Mouse (Mus musculus) cerebellum, adult 9-10 months (tissue): ENCODE measurements around the gene Cish.

Experiments
- DNase-seq: peaks from one replicate; pipeline ENCODE4 v3.0.0; 2022

Gene Cish

DNA sequence AAGGTAGTCTGAATTCAATTTTAAA, at the start of gene Cish:
Cish (plus strand) TSS at position 11 of the 25 bp plus-strand sequence.
- no peak for DNase-seq

DNA sequence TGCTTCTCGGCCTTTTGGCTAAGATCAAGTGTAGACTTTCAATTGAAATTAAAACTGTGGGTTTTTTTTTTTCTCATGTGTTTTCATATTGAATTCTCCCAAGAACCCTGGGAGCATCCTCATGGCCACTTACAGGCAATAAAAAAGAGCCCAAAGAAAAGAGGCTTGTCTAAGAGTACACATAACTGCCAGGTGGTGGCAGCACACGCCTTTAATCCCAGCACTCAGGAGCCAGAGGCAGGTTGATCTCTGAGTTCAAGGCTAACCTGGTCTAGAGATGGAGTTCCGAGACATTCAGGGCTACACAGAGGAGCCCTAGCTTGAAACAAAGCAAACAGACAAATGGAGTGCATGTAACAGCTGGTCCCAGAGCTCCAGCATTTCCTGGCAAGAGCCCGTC, 49.7 kb upstream of the Cish start:
- DNase-seq, result peak; percentile 61

DNA sequence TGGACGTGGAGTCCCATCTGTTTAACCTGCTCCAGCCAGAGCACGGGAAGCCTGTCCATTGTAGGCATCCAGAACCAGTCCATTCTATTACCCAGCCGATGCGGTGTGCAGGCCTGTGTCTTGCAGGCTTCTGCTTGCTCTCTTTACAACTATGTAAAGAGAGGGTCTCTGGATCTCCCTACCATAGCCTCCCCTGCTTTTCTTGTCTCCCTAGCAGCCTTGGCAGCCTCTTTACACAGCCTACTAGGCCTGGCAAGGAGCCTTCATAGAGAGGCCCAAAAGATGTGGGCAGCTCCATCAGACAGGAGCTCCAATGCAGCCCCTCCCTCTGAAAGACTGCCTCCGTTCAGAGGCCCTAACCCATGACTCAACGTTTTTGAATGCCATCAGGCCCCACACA, 46.7 kb upstream of the Cish start:
- DNase-seq, result no peak

DNA sequence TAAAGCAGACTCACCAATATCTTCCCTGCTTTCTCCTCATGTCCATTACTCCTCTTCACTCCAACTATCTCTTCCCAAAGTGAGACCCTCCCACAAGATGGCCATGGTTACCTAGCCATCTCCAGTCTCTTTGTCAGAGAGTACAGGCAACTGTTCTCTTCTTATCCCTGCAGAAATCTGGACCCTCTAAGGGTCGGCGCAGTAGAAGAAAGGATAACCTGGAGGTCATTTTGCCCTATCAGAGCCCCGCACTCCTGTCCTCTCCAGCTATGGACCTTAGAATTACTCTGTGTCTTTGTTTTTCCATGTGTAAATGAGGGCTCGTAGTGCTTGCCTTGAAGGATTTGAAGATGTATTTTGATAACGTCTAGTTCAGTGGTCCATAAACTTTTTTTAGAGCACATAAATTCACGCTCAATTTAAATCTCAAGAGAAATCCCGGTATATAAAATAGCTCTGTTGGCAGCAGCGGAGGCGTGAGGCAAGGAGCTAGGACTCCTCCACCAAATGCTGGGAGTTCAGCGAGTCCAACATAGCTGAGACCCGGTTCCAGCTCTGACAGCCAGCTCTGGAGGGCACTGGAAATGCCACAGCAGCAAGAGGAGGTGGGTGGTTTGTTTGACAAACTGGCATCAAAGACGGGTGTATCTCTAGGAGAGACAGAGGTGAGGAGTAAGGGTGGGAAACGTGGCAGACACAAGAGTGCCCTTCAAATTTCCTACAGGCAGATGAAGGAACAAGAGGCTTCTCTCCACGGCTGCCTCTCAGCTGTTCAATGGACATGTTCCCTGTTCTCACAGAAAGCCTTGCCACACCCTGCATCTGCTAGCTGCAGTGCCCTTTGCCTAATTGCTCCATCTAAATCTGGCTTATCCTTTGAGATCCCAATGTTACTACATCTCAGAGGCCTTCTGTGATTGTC, 45.1 kb upstream of the Cish start:
- no peak for DNase-seq

DNA sequence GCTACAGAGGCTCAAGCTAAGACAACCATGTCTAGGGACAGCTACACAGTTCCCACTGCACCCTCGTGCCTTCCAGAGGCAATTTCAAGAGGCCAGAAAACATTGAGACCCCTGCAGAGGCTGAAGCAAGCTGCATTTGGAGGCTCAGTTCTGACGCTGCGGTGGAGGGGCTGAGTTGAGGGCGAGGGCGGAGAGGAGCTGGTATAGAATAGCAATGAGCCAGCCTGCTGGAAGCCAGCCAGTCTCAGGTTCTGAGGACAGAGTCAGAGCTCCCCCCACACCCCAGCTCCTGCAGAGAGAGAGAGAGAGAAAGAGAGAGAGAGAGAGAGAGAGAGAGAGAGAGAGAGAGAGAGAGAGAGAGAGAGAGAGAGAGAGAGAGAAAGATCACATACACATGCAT, 43.7 kb upstream of the Cish start:
- no peak for DNase-seq

DNA sequence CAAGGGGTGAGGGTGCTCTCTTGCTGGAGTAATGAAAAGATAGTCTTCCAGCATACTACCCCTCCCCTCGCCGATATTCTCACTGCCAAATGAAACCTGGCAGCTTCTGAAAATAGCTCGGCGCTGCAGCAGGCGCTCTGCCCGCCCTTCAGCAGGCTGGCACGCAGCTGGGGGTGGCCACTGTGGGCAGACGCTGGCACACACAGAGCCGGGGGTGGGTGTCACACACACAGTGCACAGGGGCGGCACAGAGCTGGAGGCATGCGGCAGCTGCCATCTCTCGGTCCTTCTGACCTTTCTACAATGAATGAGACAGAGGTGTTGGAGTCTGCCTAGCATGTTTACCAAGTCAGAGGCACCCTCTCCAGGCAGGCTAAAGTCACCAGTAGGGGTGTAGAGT, 41.4 kb upstream of the Cish start:
- DNase-seq, result peak; percentile 87

DNA sequence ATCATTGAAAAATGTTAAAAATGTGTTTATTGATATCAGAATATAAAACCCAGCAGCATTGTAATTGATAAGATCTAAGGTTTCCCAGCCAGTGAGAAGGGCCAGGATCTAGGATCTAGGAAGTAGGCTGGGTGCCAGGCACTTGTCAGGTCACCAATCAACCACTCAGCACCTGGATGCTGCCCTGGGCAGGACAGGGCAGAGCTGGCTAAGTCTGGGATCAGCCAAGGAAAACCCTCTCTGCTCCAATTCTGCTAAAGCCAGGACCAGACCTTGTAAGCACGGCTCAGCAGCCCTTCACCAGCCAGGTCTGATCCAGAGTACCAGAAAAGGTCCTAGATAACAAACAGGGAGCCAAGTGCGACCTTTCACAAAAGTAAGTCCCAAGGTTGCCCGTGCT, 40.9 kb upstream of the Cish start:
- no peak for DNase-seq

DNA sequence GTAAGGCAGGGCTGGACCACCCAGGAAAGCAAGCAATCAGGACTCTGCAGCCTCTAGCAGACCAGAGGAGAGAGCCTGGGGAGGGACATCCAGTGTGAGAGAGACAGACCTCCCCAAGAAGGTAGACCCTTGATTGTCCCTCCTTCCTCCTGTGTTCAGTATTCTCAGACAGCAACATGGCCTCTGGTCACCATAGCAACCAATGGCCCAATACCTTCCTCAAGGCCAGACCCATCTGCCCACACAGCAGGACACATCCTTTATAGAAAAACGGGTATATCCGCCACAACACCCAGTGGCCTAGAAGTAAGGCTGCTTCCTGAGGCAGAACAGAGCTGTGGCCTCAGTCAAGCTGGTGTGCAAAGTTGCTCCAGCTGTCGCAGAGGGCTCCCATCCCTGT, 40.2 kb upstream of the Cish start:
- DNase-seq, result peak; percentile 81

DNA sequence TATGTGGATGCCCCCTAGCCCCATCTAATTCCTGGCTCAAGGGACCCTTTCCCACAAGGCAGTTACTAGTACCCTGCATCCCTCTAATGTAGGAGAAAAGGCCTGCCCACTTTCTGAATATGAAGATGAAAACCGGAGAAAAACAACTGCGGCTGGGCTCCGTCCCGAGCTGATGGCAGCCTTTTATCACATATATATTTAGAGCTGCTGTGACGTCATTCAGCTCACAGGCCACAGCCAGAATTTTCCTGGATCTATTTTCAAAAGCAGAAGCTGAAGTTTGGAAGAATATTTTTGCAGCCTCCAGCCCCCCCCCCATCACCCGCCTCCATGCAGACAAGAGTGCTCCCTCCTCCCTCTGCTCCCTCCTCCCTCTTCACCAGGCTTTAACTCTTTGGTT, 36.3 kb upstream of the Cish start:
- DNase-seq, result no peak

DNA sequence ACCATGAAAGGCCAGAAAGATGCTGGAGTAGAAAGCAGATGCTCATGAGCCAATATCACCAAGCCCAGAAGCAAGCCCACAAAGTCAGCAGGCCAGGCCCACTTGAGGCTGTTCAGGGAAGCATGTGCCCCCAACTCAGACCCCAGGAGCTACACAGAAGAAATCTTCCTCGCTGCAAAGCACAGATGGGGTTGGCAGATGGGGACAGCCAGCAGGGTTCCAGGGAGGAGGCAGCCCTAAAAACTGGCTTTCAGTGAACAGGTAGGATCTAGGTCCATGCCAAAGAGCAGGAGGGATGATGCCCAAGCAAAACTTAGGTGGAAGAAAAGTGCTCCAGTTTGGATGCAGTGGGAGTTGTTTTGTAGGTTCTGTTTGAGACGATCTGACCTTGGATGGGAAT, 35.4 kb upstream of the Cish start:
- peak; percentile 82 for DNase-seq

DNA sequence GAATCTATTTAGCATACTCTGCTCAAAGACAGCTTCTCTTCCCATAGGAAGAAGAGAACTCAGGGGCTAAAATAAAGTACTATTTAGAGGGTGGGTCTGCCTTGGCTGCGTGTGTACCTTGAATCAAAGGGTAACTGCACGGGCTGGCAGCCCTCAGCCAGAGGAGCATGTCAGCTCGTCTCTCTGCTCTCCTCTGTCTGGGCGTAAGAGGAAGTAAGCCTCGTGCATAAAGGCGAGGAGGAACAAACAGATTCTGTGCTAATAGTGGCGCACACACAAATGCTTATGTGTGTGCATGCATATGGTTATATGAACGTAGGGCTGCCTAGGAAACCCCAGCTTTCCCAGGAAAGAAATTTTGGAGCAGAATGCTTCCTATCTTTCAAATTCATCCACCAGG, 35.0 kb upstream of the Cish start:
- no peak for DNase-seq

DNA sequence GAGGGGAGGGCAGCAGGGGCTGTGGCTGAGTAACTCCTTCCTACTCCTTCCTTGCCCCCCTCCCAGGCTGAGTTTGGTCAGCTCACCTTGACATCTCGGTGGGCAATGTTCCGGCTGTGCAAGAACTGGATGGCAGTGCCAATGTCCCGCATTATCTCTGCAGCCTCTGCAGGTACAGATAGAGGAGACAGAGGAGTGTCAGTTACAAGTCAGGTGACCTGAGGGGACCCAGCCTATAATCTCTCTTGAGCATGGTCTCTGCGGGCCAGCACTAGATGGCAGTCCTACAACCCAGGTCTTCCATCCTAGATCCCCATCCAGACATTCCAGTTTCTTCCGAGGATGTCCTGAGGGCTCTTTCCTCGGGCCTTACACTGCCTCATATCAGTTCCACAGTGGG, 34.0 kb upstream of the Cish start:
- DNase-seq, result no peak

DNA sequence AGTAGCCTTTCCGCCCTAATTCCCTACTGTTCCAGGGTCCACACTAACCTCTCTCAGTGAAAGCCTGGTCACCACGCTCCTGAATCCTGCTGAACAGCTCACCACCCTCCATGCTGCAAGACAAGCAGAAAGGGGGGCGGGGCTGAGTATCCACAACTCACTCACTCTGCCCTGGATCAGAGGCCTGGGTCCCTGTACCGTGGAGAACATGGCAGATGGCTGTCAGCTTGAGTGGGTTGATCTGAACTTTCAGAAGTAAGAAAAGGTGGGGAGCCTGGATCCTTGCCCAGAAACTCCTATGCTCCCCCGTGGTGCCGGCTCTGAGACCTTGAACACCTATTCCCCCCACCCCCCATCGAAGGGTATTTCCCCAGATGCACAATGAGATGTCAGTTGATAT, 33.5 kb upstream of the Cish start:
- DNase-seq, result no peak

DNA sequence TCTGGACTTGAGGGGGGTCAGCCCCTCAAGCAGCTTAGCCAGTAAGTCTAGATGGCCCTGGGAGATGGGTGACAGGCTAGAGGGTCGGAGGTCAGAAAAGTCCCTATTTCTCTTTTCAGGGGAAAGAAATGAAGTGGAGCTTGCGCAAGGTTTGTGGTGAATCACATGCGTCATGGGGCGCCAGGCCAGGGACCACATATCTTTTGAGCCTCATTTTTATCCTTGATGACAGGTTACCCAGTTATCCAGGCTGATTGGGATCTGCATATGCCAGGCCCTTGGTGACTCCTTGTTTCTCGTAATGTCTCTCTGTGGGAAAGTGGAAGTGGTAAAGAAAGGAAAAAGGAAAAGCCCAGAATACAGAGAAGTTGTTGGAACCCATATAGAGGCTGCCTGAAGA, 31.9 kb upstream of the Cish start:
- DNase-seq, result no peak

DNA sequence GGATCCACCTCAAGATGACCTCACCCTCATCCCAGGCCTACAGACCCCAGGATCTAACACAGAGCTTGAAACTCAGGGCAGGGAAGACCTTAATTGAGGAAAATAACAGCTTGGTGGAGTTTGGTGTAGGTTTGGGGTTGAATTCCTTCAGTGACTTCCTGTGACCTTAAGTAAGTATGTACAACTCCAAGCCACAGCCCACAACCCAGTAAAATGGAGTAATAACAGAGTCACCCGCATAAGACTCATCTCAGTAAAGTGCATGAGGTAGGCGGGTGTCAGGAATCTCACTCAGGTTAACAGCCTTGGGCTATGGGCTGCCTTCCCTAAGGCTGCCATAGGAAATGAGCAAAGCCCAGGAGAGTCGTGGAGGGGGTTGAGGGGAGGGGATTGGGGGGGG, 31.1 kb upstream of the Cish start:
- no peak for DNase-seq

DNA sequence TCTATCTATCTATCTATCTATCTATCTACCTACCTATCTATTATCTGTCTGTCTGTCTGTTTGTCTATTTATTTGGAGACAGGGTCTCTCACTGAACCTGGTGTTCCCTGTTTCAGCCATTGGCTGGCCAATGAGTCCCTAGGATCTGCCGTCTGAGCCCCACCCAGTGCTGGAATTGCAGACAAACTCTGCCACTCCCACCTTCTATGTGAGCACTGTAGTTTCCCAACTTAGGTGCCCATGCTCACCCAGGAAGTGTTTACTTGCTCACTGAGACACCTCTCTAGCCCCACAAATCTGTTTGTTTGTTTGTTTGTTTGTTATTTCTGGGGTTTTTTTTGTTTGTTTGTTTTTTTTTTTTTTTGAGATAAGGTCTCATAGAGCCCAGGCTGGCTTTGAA, 28.8 kb upstream of the Cish start:
- DNase-seq, result no peak

DNA sequence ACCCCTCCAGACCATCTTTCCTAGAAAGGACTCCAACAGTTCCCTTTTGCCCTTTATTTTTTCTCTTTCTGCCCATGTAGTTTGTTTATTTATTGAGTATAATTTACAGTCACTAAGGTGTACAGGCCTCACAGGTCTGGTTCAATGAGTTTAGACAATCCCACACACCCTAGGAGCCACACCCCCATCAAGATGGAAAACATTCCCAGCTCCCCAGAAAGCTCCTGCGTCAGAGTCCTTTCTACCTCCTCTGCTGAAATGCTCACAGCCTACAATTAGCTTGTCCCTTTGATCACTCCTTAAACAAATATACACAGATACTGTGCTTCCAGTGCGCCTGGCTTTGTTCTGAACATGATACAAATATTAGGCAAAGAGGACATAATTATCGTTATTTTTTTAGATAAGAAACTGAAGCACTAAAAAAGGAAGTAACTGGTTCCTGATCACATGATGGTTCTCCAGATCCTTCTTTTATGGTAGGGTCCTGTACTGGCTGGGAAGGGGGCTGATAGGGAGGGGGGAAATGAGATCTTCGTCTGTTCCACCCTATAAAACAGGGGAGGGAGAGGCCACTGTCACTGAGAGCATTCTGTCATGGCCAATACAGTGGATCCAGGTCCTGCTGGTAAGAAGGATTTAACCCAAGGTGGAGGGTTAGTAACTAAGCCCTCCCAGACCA, 28.0 kb upstream of the Cish start:
- no peak for DNase-seq

DNA sequence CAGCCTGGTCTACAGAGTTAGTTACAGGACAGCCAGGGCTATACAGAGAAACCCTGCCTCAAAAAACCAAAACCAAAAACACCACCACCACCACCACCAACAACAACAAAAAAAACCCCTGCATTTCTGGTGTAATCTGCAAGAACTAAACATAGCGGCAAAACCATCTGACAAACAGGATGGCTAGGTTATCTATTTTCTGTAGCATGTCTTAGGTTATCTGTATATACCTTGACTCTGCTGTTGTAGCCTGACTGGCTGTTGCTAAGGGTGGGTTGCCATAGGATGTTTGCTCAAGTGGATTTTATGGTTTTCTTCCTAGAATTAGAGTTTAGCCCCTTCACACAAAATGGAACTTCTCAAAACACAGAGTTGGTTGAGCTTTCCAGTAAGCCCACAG, 26.1 kb upstream of the Cish start:
- no peak for DNase-seq

DNA sequence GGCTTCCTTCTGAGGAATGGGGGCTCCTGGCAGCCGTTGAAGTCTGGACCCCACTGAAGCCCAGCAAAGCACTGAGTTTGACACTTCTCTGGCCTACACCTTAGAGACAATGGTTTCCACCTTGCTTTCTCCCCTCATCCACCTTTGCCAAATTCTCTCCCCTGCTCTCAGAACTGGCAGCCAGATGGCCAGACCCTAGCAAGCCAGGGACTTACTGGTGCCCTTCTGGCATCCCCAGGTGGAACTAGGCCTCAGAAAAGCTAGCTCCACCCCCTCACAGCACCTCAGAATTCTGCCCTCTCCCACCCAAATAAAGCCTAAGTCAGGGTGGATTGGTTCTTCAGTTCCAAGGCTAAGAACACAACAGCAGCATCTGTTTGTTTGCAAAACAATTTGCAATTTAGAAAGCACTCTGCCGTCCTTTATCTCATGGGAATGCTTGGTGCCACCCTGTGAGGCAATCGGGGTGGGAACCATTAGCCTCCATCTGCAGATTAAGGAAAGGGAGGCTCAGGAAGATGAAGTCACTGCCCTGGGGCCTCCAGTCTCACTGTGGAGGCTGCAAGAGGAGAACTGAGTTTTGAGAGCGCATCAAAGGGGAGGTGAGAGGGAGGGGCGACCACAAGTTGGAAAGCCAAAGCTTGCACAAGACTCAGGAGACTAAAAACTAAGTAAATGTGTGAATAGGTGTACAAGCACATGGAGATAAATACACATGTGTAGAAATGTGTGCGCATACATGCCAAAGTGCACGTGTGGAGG, 24.5 kb upstream of the Cish start:
- no peak for DNase-seq

DNA sequence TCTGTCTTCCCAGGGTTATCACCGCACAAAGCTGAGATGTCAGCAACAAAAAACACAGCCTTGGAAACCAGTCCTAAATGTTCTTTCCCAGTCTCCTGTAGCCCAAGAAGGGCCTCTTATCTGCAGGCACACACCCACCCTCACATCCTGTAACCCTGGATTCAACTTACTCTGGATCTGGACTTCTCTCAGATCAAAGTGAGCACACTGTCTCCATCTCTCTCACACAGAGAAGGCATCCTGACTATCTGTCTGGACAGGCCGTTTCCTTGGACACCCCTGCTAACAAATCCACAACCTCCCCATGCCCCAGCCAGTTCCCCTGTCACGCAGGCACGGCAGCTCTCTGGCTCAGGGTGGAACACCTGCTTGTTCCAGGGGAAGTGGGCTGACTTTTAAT, 23.5 kb upstream of the Cish start:
- DNase-seq, result no peak

DNA sequence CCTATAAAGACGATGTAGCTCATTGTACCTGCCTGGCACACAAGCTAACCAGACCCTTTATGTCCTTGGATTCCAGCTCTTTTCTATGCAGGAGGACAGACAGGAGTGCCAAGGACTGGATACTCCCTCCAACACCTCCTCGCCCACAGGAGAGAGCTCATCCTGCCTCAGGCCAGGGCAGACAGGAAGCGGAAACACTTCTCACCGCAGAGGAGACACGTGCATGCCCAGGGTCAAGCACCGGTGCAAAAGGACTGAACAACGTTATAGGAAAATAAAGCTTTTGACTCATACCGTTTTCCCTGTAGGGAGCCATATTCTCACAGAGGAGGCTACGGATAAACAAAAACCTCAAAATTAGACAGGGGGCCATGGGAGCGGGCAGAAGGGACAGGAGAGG, 22.6 kb upstream of the Cish start:
- no peak for DNase-seq

DNA sequence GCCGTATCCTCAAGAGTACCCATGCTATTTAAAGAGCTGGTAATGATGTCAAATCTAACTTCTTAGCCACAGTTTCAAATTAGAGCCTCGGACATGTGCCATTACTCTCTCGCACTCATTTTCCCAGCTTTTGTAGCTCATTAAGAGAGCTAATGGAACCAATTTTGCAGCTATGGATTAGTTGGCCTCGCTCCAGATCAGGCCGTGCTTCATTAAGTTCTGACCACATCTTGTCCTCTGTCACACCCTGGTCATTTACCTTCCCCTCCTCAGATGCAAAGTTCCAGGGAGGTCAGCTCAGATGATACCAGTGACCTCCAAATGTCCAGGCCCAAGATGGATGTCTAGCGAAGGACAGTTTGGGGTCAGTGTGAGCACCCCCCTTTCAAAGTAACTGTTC, 21.1 kb upstream of the Cish start:
- DNase-seq, result no peak

DNA sequence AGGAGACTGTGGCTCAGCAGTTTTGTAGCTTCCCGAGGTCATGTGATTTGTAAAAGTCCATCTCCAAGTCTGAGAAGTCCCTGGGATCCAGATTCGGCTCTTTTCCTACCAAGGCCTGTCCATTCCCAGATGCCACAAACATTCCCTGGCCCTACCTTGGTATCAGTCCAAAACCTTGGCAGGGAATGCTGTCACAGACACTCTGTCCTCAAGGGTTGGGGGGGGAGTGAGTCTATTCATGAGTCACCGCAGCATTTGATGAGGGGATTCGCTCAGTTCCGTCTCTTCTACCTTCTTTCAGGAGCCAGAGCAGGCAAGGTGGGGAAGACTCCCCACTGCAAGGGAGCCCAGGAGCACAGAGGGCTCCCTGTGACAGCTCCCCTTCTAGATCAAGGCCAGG, 20.1 kb upstream of the Cish start:
- no peak for DNase-seq

DNA sequence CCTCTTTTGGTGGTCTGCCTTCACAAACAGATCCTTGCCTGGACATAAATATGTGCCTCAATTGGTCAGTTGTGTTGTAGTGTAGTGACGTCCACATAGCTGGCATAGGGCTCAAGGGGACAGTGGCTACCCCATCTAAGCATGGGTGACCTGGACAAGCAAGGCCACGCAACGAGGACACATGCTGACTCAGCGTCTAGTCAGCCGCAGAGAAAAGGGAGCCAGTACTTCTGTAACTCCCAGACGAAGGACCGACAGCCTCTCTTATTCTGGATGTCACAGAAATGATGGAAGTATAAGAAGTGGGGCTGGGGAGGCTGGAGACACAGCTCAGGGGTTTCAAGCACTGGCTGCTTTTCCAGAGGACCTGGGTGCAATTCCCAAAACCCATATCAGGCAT, 18.2 kb upstream of the Cish start:
- no peak for DNase-seq

DNA sequence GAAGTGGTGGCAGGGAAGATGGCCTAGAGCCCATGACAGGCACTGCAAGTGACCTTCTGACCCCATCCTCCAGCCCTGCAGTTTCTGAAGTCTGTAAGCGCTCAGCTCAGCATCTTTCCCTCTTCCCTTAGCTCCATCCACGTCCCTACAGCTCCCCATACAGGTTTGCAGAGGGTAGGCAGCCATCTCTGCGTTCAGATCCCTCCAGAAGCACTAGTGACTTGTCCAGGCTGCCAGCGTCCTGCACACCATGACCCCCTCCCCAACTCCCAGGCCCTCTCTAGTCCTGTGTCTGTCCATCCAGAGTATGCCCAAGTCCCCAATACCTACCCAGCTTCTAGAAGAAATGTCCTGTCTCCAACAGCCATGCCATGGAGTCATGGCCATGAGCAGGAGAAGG, 17.7 kb upstream of the Cish start:
- no peak for DNase-seq
